Mouse (Mus musculus): ENCODE data around the gene Sin3a. TPM values are rescaled to one million over a fixed set of nuclear protein-coding genes. Genes with fewer than 3 reads are reported as not detected.
A peak's percentile ranks its signal among the peaks of the same experiment; 100 is the strongest.

The Sin3a gene
- polyA plus RNA-seq, 2 experiments: 14.9 to 20.5 TPM

GRCm38 (mm10) chr9:57074171-57074821 lies 2.5 kb downstream of the Sin3a start:
- no peaks in the 10 kb centered on the region for H3K27me3 ChIP-seq (ENCODE audit: control insufficient read depth, insufficient read depth, low read length)
- peaks cover 26 to 29% of the 10 kb centered on the region in 2 experiments for H3K4me1 ChIP-seq (replicated peaks; ENCODE audit: control insufficient read depth in 2 of 2, insufficient read depth in 2 of 2, low read length in 1 of 2)
- no peak for ATAC-seq (ENCODE audit: insufficient read depth)
- peak; percentile 65 for TF ChIP-seq CTCF (IDR thresholded peaks at IDR 0.05; ENCODE audit: low read depth)
- TF ChIP-seq EP300 (IDR thresholded peaks at IDR 0.05; ENCODE audit: low read depth): no peak
- peak overlapping the region; percentile 68 for H3K9ac ChIP-seq (replicated peaks)
- DNase-seq (ENCODE audit: low read depth in 3 of 3, low spot score in 3 of 3): peak in 1 of 3 experiments; percentile 59
- WGBS (ENCODE audit: insufficient replicate concordance): 4% methylated on average over 21 of the region's 21 CpGs
- H3K4me2 ChIP-seq (ENCODE audit: low read depth): peak overlapping the region; percentile 97
- H3K4me3 ChIP-seq (ENCODE audit: insufficient read depth in 1 of 2, low read depth in 2 of 2, low read length in 2 of 2): peak overlapping the region; percentile 76 to 92
- no peaks in the 10 kb centered on the region for H3K36me3 ChIP-seq (replicated peaks; ENCODE audit: control insufficient read depth, insufficient read depth, low read depth)
- no peaks in the 10 kb centered on the region for H3K9me3 ChIP-seq (ENCODE audit: control insufficient read depth, low read length)
- peak overlapping the region; percentile 98 for H3K27ac ChIP-seq

DNA sequence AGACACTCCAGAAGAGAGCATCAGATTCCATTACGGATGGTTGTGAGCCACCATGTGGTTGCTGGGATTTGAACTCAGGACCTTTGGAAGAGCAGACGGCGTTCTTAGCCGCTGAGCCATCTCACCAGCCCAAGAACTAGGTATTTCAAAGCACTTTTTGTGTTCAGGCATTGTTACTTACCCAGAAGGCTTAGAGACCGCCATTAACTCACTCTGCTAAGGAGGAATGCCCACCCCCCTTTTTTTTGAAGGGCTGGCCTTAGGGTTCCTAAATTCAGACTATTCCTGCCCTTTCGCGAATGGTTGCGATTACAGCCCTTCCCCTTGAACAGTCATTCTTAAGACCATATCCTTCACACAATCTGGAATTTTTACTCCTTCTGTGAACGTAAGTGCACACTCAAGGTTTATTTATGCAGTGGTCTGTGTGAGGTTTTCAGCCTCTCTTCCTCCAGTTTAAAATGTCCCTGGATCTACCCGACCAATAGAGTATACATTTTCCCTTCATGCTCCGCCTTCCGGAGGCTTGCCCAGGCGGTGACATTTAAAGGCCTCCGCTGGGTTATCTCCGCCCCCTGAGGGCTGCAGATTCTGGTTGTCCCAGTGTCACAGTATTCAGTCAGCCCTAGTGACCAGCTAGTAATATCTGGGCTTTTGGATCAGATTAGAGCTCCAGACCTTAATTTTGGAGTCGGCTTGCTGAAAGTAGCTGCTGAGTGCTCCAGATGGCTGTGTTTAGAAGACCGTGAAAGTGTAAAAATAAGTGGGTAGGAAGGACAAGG lies 3.2 kb downstream of the Sin3a start:
- H3K36me3 ChIP-seq (replicated peaks; ENCODE audit: control insufficient read depth, insufficient read depth, low read depth): no peaks in the 10 kb centered on the region
- H3K27ac ChIP-seq: peak overlapping the region; percentile 98
- 7% methylated on average over 17 of the region's 17 CpGs for WGBS (ENCODE audit: insufficient replicate concordance)
- peaks cover 21 to 27% of the 10 kb centered on the region in 2 experiments for H3K4me1 ChIP-seq (replicated peaks; ENCODE audit: control insufficient read depth in 2 of 2, insufficient read depth in 2 of 2, low read length in 1 of 2)
- H3K9ac ChIP-seq (replicated peaks): peak overlapping the region; percentile 68
- peak; percentile 78 to 85 (median 83) for DNase-seq (ENCODE audit: low read depth in 3 of 3, low spot score in 3 of 3)
- 0 out of 2 replicates have a peak, but pooled peaks have one; percentile 3 for TF ChIP-seq CTCF (IDR thresholded peaks at IDR 0.05; ENCODE audit: low read depth)
- TF ChIP-seq EP300 (IDR thresholded peaks at IDR 0.05; ENCODE audit: low read depth): no peak
- peak overlapping the region; percentile 97 for H3K4me2 ChIP-seq (ENCODE audit: low read depth)
- peak overlapping the region; percentile 76 to 92 for H3K4me3 ChIP-seq (ENCODE audit: insufficient read depth in 1 of 2, low read depth in 2 of 2, low read length in 2 of 2)
- no peak for ATAC-seq (ENCODE audit: insufficient read depth)
- H3K9me3 ChIP-seq (ENCODE audit: control insufficient read depth, low read length): no peaks in the 10 kb centered on the region
- H3K27me3 ChIP-seq (ENCODE audit: control insufficient read depth, insufficient read depth, low read length): no peaks in the 10 kb centered on the region

DNA sequence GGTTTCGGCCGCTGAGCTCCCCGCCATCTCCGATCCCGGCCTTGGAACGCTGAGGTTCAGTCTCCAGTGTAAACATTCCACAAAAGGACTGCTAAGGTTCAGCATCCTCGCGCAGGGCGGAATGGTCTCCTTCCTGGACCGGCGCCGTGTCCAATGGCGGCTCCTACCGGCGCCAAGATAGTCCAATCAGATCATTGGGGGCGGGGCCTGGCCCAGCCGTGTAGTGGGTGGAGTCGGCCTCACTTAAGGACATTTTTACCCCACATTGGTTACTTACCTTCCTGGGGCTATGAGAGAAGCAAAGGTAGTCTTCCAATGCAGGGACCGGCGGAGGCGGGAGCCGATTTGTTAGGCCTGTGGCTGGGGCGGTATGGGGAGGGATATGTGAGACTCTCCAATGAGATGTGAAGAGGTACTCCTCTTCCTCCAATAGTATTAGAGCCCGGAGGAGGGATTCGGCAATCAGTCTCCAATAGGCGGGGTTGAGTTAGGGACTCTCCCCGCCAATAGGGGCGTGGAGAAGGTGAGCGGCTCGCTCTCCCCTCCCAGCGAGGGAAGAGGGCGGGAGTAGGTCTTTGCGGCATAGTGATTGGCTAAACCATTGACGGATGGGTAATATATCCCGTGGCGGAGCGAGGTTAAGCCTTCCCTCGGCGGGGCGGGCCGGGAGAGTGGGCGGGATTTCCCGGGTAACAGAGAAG lies 4.0 kb downstream of the Sin3a start:
- Histone ChIP-seq H3K4me2 (ENCODE audit: low read depth) (peak overlapping the region; percentile 97), H3K27me3 (ENCODE audit: control insufficient read depth, insufficient read depth, low read length) (no peaks in the 10 kb centered on the region), H3K36me3 (replicated peaks; ENCODE audit: control insufficient read depth, insufficient read depth, low read depth) (no peaks in the 10 kb centered on the region), H3K9ac (replicated peaks) (peak overlapping the region; percentile 68), H3K4me3 (ENCODE audit: insufficient read depth in 1 of 2, low read depth in 2 of 2, low read length in 2 of 2) (peak overlapping the region; percentile 76 to 92), H3K9me3 (ENCODE audit: control insufficient read depth, low read length) (no peaks in the 10 kb centered on the region), H3K4me1 (replicated peaks; ENCODE audit: control insufficient read depth in 2 of 2, insufficient read depth in 2 of 2, low read length in 1 of 2) (peaks cover 13 to 19% of the 10 kb centered on the region in 2 experiments), H3K27ac (peak overlapping the region; percentile 98)
- TF ChIP-seq CTCF (IDR thresholded peaks at IDR 0.05; ENCODE audit: low read depth) (peak; percentile 15; the same call in 1 of the 2 replicates), EP300 (IDR thresholded peaks at IDR 0.05; ENCODE audit: low read depth) (no peak; the same call in 1 of the 2 replicates)
- peak; percentile 78 for ATAC-seq (ENCODE audit: insufficient read depth)
- DNase-seq (ENCODE audit: low read depth in 3 of 3, low spot score in 3 of 3): peak; percentile 99
- under 1% methylated on average over 43 of the region's 43 CpGs for WGBS (ENCODE audit: insufficient replicate concordance)

DNA sequence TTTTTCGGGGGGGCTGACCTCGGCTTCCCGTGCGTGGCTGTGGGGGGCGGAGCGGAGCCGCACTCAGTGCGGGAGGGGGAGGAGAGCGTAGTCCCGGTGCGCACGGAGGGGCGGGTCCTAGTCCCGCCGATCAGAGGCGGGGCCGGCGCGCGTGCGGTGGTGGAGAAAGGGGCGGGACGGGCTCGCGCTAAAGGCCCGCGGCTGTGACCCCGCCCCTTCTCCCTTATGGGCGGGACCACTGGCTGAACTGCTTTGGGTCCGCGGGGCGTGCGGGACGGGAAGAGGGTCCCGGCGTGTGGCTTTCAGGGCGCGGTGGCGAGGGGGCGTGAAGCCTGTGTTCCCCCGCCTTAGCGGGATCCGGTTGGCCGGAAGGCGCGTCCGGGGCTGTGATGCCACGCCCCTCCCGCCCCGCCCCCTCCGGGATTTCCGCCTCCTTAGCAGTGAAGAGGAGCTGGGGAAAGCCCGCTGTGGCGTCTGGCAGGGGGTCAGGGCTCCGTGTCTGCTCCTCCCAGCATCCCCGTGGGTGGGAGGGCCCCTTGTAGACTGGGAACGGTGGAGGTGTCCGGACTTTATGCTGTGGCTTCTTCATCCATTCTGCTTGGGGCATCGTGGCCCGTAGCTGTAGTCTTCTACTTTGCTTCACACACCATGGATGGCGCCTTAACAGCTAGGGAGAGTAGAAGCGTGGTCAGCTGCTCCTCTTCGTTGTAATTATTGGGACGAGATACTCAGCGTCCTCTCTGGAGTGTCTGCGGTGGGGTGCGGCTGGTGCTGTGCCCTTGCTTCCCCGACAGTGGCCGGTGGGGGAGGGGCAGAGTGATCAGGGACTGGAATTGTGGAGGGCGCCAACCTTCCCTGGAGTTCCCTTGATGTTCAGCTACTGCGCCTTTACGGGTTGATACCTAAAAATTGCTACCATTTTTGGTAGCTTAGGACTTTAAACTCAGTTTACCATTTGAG lies 5.1 kb downstream of the Sin3a start:
- peak overlapping the region; percentile 90 for H3K4me2 ChIP-seq (ENCODE audit: low read depth)
- ATAC-seq (ENCODE audit: insufficient read depth) (peak; percentile 45), DNase-seq (ENCODE audit: low read depth in 3 of 3, low spot score in 3 of 3) (peak; percentile 76 to 81 (median 79))
- H3K36me3 ChIP-seq (replicated peaks; ENCODE audit: control insufficient read depth, insufficient read depth, low read depth): no peaks in the 10 kb centered on the region
- H3K4me1 ChIP-seq (replicated peaks; ENCODE audit: control insufficient read depth in 2 of 2, insufficient read depth in 2 of 2, low read length in 1 of 2): peaks cover 9 to 13% of the 10 kb centered on the region in 2 experiments
- H3K27ac ChIP-seq: peak overlapping the region; percentile 86
- TF ChIP-seq CTCF (IDR thresholded peaks at IDR 0.05; ENCODE audit: low read depth): no peak
- no peak for TF ChIP-seq EP300 (IDR thresholded peaks at IDR 0.05; ENCODE audit: low read depth)
- H3K9me3 ChIP-seq (ENCODE audit: control insufficient read depth, low read length): no peaks in the 10 kb centered on the region
- peak overlapping the region; percentile 79 for H3K9ac ChIP-seq (replicated peaks)
- under 1% methylated on average over 65 of the region's 72 CpGs for WGBS (ENCODE audit: insufficient replicate concordance)
- no peaks in the 10 kb centered on the region for H3K27me3 ChIP-seq (ENCODE audit: control insufficient read depth, insufficient read depth, low read length)
- H3K4me3 ChIP-seq (ENCODE audit: insufficient read depth in 1 of 2, low read depth in 2 of 2, low read length in 2 of 2): peak overlapping the region; percentile 73 to 82

All from liver, embryonic 14.5 days (tissue).